19 mouse cellular contexts compared by ENCODE assay signal in genomic region chr14:49307842-49308241, GRCm38 (mm10).
A peak's percentile ranks its signal among the peaks of the same experiment; 100 is the strongest.
DNase-seq lines count a peak whose midpoint lies in the region; ATAC-seq and TF ChIP-seq lines count a peak whose summit lies in the region.
"Had no signal": no experiment of that assay in that cellular context is flagged by ENCODE, and none has a peak within 500 bp of the region (broad histone marks: within the 10 kb centered on the region; RNA-seq: fewer than 3 reads in every experiment).

No protein-coding gene starts in this region.

- H3K36me3 ChIP-seq in midbrain, embryonic 11.5 days (ENCODE audit: control insufficient read depth, insufficient read depth, low read length) = no peaks in the 10 kb centered on the region
- no peaks in the 10 kb centered on the region for H3K36me3 ChIP-seq in midbrain, postnatal 0 days (ENCODE audit: insufficient read depth, low read length)
- H3K36me3 ChIP-seq in embryonic facial prominence, embryonic 10.5 days (replicated peaks) = no peaks in the 10 kb centered on the region
- H3K36me3 ChIP-seq: embryonic facial prominence, embryonic 15.5 days; heart, embryonic 12.5 days; hindbrain, embryonic 10.5 days; hindbrain, embryonic 15.5 days had no signal

- no peaks in the 10 kb centered on the region for H3K9me3 ChIP-seq in midbrain, embryonic 11.5 days (ENCODE audit: control insufficient read depth, low read length)
- H3K9me3 ChIP-seq in midbrain, postnatal 0 days (ENCODE audit: low read length) = no peaks in the 10 kb centered on the region
- H3K9me3 ChIP-seq in embryonic facial prominence, embryonic 10.5 days = no peaks in the 10 kb centered on the region
- H3K9me3 ChIP-seq: embryonic facial prominence, embryonic 15.5 days; heart, embryonic 12.5 days; hindbrain, embryonic 10.5 days; hindbrain, embryonic 15.5 days had no signal

- no peak for TF ChIP-seq CTCF in midbrain, postnatal 0 days (IDR thresholded peaks at IDR 0.05)

- ATAC-seq in midbrain, embryonic 11.5 days (ENCODE audit: low FRiP score) = no peak
- no peak for ATAC-seq in midbrain, postnatal 0 days (ENCODE audit: low FRiP score)
- ATAC-seq: forebrain, embryonic 16.5 days; inflammation-experienced regulatory T-cells, adult 6 months; intestine, postnatal 0 days had no signal

- no peaks in the 10 kb centered on the region for H3K27me3 ChIP-seq in midbrain, embryonic 11.5 days (ENCODE audit: control insufficient read depth, insufficient read depth, low read length)
- H3K27me3 ChIP-seq in midbrain, postnatal 0 days (ENCODE audit: insufficient read depth, low read length) = no peaks in the 10 kb centered on the region
- no peaks in the 10 kb centered on the region for H3K27me3 ChIP-seq in embryonic facial prominence, embryonic 10.5 days (replicated peaks; ENCODE audit: low read depth, poor library complexity, severe bottlenecking)
- H3K27me3 ChIP-seq: embryonic facial prominence, embryonic 15.5 days; heart, embryonic 12.5 days; hindbrain, embryonic 15.5 days had no signal

- no peak overlapping the region for H3K4me3 ChIP-seq in midbrain, embryonic 11.5 days (ENCODE audit: low read depth, low read length)
- H3K4me3 ChIP-seq in midbrain, postnatal 0 days (ENCODE audit: low read depth, low read length) = no peak overlapping the region
- no peak overlapping the region for H3K4me3 ChIP-seq in embryonic facial prominence, embryonic 10.5 days
- H3K4me3 ChIP-seq: embryonic facial prominence, embryonic 15.5 days; erythroblast, embryonic 14.5 days; heart, embryonic 12.5 days; hindbrain, embryonic 10.5 days; hindbrain, embryonic 15.5 days had no signal

- DNase-seq in midbrain, embryonic 11.5 days (ENCODE audit: low spot score, missing footprints) = peak; percentile 54
- no peak for DNase-seq in midbrain, postnatal 0 days (ENCODE audit: low spot score)
- peak; percentile 57 for DNase-seq in cerebellum, adult 9-10 months
- DNase-seq in cerebellum, postnatal 25 days = peak; percentile 17 to 21
- no peak for DNase-seq in frontal cortex, postnatal 25 days (ENCODE audit: low spot score in 2 of 2)
- DNase-seq in spleen, adult 12 weeks (ENCODE audit: low spot score) = no peak
- DNase-seq in embryonic facial prominence, embryonic 10.5 days (ENCODE audit: low spot score) = no peak
- DNase-seq: adrenal gland, adult 2 months; adrenal gland, postnatal 25 days; gastrocnemius, postnatal 14 days; kidney, adult 8-10 months had no signal

- 95% methylated on average over 3 of the region's 3 CpGs for WGBS in midbrain, embryonic 11.5 days
- WGBS in midbrain, postnatal 0 days = 85% methylated on average over 3 of the region's 3 CpGs
- WGBS in embryonic facial prominence, embryonic 10.5 days = 91% methylated on average over 3 of the region's 3 CpGs

- H3K4me2 ChIP-seq in midbrain, embryonic 11.5 days = no peak overlapping the region
- no peak overlapping the region for H3K4me2 ChIP-seq in midbrain, postnatal 0 days (ENCODE audit: low read depth, low read length, poor library complexity, severe bottlenecking)
- H3K4me2 ChIP-seq: embryonic facial prominence, embryonic 15.5 days; heart, embryonic 12.5 days; hindbrain, embryonic 15.5 days had no signal

- H3K4me1 ChIP-seq in midbrain, embryonic 11.5 days (ENCODE audit: control insufficient read depth, insufficient read depth, low read length) = peaks cover 11% of the 10 kb centered on the region
- 0 out of 2 replicates have a peak, but pooled peaks cover 4% of the 10 kb centered on the region for H3K4me1 ChIP-seq in midbrain, postnatal 0 days (ENCODE audit: insufficient read depth, low read length)
- H3K4me1 ChIP-seq in embryonic facial prominence, embryonic 10.5 days = no peaks in the 10 kb centered on the region
- H3K4me1 ChIP-seq: embryonic facial prominence, embryonic 15.5 days; heart, embryonic 12.5 days; hindbrain, embryonic 15.5 days had no signal

- no peak overlapping the region for H3K9ac ChIP-seq in midbrain, embryonic 11.5 days (ENCODE audit: low read length)
- no peak overlapping the region for H3K9ac ChIP-seq in midbrain, postnatal 0 days (replicated peaks; ENCODE audit: low read length, poor library complexity, severe bottlenecking)
- H3K9ac ChIP-seq: embryonic facial prominence, embryonic 15.5 days; heart, embryonic 12.5 days; hindbrain, embryonic 15.5 days had no signal

- no peak overlapping the region for H3K27ac ChIP-seq in midbrain, embryonic 11.5 days (ENCODE audit: low read depth, low read length)
- H3K27ac ChIP-seq in midbrain, postnatal 0 days (ENCODE audit: low read depth, low read length) = no peak overlapping the region
- H3K27ac ChIP-seq in embryonic facial prominence, embryonic 10.5 days (replicated peaks) = no peak overlapping the region
- H3K27ac ChIP-seq: embryonic facial prominence, embryonic 15.5 days; hindbrain, embryonic 10.5 days; hindbrain, embryonic 15.5 days had no signal

Comparison
In these comparisons a context has a peak if more than half of its experiments do, and no peak if none do; other contexts are left out.
1. DNase-seq: peak in midbrain, embryonic 11.5 days (single experiment), cerebellum, adult 9-10 months (single experiment) and cerebellum, postnatal 25 days (2 of 2); none in midbrain, postnatal 0 days (single experiment), frontal cortex, postnatal 25 days (0 of 2), spleen, adult 12 weeks (single experiment) and embryonic facial prominence, embryonic 10.5 days (single experiment).